Mouse (Mus musculus) activated CD4-positive, CD25-positive, alpha-beta regulatory T cell (primary cell): ENCODE data around the gene Celf2. TPM values are rescaled to one million over a fixed set of nuclear protein-coding genes. Genes with fewer than 3 reads are reported as not detected.

Source experiments
- polyA plus RNA-seq, 2 experiments: library from polyadenylated mRNA; unstranded; fragments of 100-300 nt; shearing (Covaris generic); gene quantifications; one replicate each; pipeline ENCODE4 v1.2.1; 2017

Celf2 gene
- 100 to 1,000 TPM; 125 to 153 TPM for polyA plus RNA-seq

GRCm38 (mm10) chr2:7509463-7509862, at the start of gene Celf2:
Gene Celf2 (minus strand): TSS chr2:7509563.

